Mouse (Mus musculus): Measurements from ENCODE around the gene Mcur1. TPM values are rescaled to one million over a fixed set of nuclear protein-coding genes. Genes with fewer than 3 reads are reported as not detected.
A peak's percentile ranks its signal among the peaks of the same experiment; 100 is the strongest.

The Mcur1 gene
- total RNA-seq (2021), result 10 to 100 TPM; 45.7 to 47.5 TPM
- long read RNA-seq, experiment 1, full-length matches to known transcripts, result 125 of 140 reads
- long read RNA-seq, experiment 1, partial matches to known transcripts, result 0 of 140 reads
- long read RNA-seq, experiment 1, other reads (novel, unspliced or antisense), result 15 of 140 reads
- long read RNA-seq, experiment 2, full-length matches to known transcripts, result 108 of 119 reads
- long read RNA-seq, experiment 2, partial matches to known transcripts, result 1 of 119 reads
- long read RNA-seq, experiment 2, other reads (novel, unspliced or antisense), result 10 of 119 reads

- intact Hi-C loops (cut with DNase I), result no loop called here
- peak; percentile 98 for DNase-seq
Measured at GRCm38 (mm10) chr13:43559711-43560457, at the start of gene Mcur1. Mcur1 (minus strand) TSS chr13:43560191.

GRCm38 (mm10) chr13:43608854-43609253 lies 48.9 kb upstream of the Mcur1 start:
- intact Hi-C loops (cut with DNase I), result no loop called here
- DNase-seq, result no peak

- intact Hi-C loops (cut with DNase I), result no loop called here
- peak; percentile 19 to 33 for DNase-seq
Measured at GRCm38 (mm10) chr13:43603042-43603441, 43.1 kb upstream of the Mcur1 start.

- DNase-seq, result no peak
- intact Hi-C loops (cut with DNase I), result no loop called here
Measured at GRCm38 (mm10) chr13:43602440-43602839, 42.4 kb upstream of the Mcur1 start.

GRCm38 (mm10) chr13:43600967-43601366 lies 41.0 kb upstream of the Mcur1 start:
- intact Hi-C loops (cut with DNase I), result no loop called here
- no peak for DNase-seq

GRCm38 (mm10) chr13:43595896-43596295 lies 35.9 kb upstream of the Mcur1 start:
- DNase-seq, result peak; percentile 57 to 75
- intact Hi-C loops (cut with DNase I), result loop anchor here (1.0 to 10.0 kb wide), 3 partner anchors 129 to 1379 kb away; no protein-coding TSS in a partner anchor

- no peak for DNase-seq
- intact Hi-C loops (cut with DNase I), result loop anchor here (10.0 kb wide), 1 partner anchor 1382 kb away; no protein-coding TSS in a partner anchor
Measured at GRCm38 (mm10) chr13:43592681-43593068, 32.7 kb upstream of the Mcur1 start.

- DNase-seq, result peak in 1 of 2 experiments; percentile 17
- intact Hi-C loops (cut with DNase I), result loop anchor here (10.0 kb wide), 1 partner anchor 1383 kb away; no protein-coding TSS in a partner anchor
Measured at GRCm38 (mm10) chr13:43591828-43592680, 32.1 kb upstream of the Mcur1 start.

- intact Hi-C loops (cut with DNase I), result no loop called here
Measured at GRCm38 (mm10) chr13:43587844-43588840, 28.2 kb upstream of the Mcur1 start.

GRCm38 (mm10) chr13:43586966-43587365 lies 27.0 kb upstream of the Mcur1 start:
- no peak for DNase-seq

More at GRCm38 (mm10) chr13:43587844-43588840, 28.2 kb upstream of the Mcur1 start:
- DNase-seq, result peak in 1 of 2 experiments; percentile 19

GRCm38 (mm10) chr13:43585335-43585734 lies 25.3 kb upstream of the Mcur1 start:
- DNase-seq, result no peak
- intact Hi-C loops (cut with DNase I), result no loop called here

More at GRCm38 (mm10) chr13:43586966-43587365, 27.0 kb upstream of the Mcur1 start:
- intact Hi-C loops (cut with DNase I), result no loop called here

GRCm38 (mm10) chr13:43583504-43583903 lies 23.5 kb upstream of the Mcur1 start:
- no peak for DNase-seq
- intact Hi-C loops (cut with DNase I), result no loop called here

- no peak for DNase-seq
- intact Hi-C loops (cut with DNase I), result no loop called here
Measured at GRCm38 (mm10) chr13:43582961-43583360, 23.0 kb upstream of the Mcur1 start.

- intact Hi-C loops (cut with DNase I), result no loop called here
- DNase-seq, result no peak
Measured at GRCm38 (mm10) chr13:43580661-43581060, 20.7 kb upstream of the Mcur1 start.

- intact Hi-C loops (cut with DNase I), result no loop called here
- DNase-seq, result peak; percentile 52 to 71
Measured at GRCm38 (mm10) chr13:43579740-43580139, 19.7 kb upstream of the Mcur1 start.

- no peak for DNase-seq
- intact Hi-C loops (cut with DNase I), result no loop called here
Measured at GRCm38 (mm10) chr13:43577766-43578165, 17.8 kb upstream of the Mcur1 start.

- intact Hi-C loops (cut with DNase I), result no loop called here
- no peak for DNase-seq
Measured at GRCm38 (mm10) chr13:43577254-43577653, 17.3 kb upstream of the Mcur1 start.

GRCm38 (mm10) chr13:43575431-43575830 lies 15.4 kb upstream of the Mcur1 start:
- intact Hi-C loops (cut with DNase I), result no loop called here
- DNase-seq, result no peak

- no peak for DNase-seq
- intact Hi-C loops (cut with DNase I), result no loop called here
Measured at GRCm38 (mm10) chr13:43573979-43574378, 14.0 kb upstream of the Mcur1 start.

Data from heart, postnatal 14 days (tissue).